Mouse (Mus musculus) ES-E14 (cell line): ENCODE results near the gene Cxcl13.

Experiments
- ZC3H11A ChIP-seq: IDR thresholded peaks from 2 replicates; pipeline ENCODE4 v1.6.1; 2012; ENCODE audit warnings: low read depth, mild to moderate bottlenecking, inconsistent platforms, low read length, borderline replicate concordance
- ZNF384 ChIP-seq: IDR thresholded peaks from 2 replicates; pipeline ENCODE4 v1.6.1; 2012; ENCODE audit warnings: low read depth, low read length, inconsistent platforms

GRCm38 (mm10) chr5:95925204-95925930, 31.4 kb upstream of the Cxcl13 start:
- TF ChIP-seq ZNF384 (no peak), ZC3H11A (no peak)
